Mouse (Mus musculus): ENCODE measurements around the gene Scd2. TPM values are rescaled to one million over a fixed set of nuclear protein-coding genes. Genes with fewer than 3 reads are reported as not detected.
"Not testable (repeated sequence)": the region's sequence is repeated elsewhere in the genome, so short reads cannot be mapped to it uniquely, and the experiment has no call there.

Scd2 gene
- polyA plus RNA-seq, 1 experiment from 2014 or later = 108 TPM

GRCm38 (mm10) chr19:44305701-44306100 lies 12.2 kb downstream of the Scd2 start:
- Histone ChIP-seq H3K27ac (replicated peaks) (no peak overlapping the region), H3K9me3 (replicated peaks) (no peaks in the 10 kb centered on the region), H3K4me1 (replicated peaks) (peaks cover 33% of the 10 kb centered on the region), H3K4me2 (no peak overlapping the region), H3K36me3 (replicated peaks) (peaks cover 83% of the 10 kb centered on the region), H3K9ac (no peak overlapping the region), H3K27me3 (no peaks in the 10 kb centered on the region), H3K4me3 (replicated peaks) (no peak overlapping the region)
- 86% methylated on average over 15 of the region's 15 CpGs for WGBS (ENCODE audit: insufficient replicate concordance)
- ATAC-seq (ENCODE audit: insufficient read depth) = no peak

- Histone ChIP-seq H3K4me3 (replicated peaks) (no peak overlapping the region), H3K27ac (replicated peaks) (no peak overlapping the region), H3K4me1 (replicated peaks) (peaks cover 33% of the 10 kb centered on the region), H3K9ac (no peak overlapping the region), H3K27me3 (no peaks in the 10 kb centered on the region), H3K4me2 (no peak overlapping the region), H3K9me3 (replicated peaks) (no peaks in the 10 kb centered on the region), H3K36me3 (replicated peaks) (peaks cover 79% of the 10 kb centered on the region)
- WGBS (ENCODE audit: insufficient replicate concordance) = 68% methylated on average over 7 of the region's 7 CpGs
- no peak for ATAC-seq (ENCODE audit: insufficient read depth)
These were observed 12.7 kb downstream of the Scd2 start for GRCm38 (mm10) chr19:44306171-44306570.

GRCm38 (mm10) chr19:44307101-44307914 lies 13.8 kb downstream of the Scd2 start:
- WGBS (ENCODE audit: insufficient replicate concordance) = 72% methylated on average over 9 of the region's 9 CpGs
- Histone ChIP-seq H3K27me3 (no peaks in the 10 kb centered on the region), H3K27ac (replicated peaks) (peak overlapping the region; percentile 16; the same call in 1 of the 2 replicates), H3K9me3 (replicated peaks) (no peaks in the 10 kb centered on the region), H3K4me2 (no peak overlapping the region), H3K9ac (no peak overlapping the region), H3K4me1 (replicated peaks) (peaks cover 34% of the 10 kb centered on the region), H3K36me3 (replicated peaks) (peaks cover 69% of the 10 kb centered on the region), H3K4me3 (replicated peaks) (no peak overlapping the region)
- no peak for ATAC-seq (ENCODE audit: insufficient read depth)

- no peak for ATAC-seq (ENCODE audit: insufficient read depth)
- Histone ChIP-seq H3K4me2 (no peak overlapping the region), H3K4me1 (replicated peaks) (peaks cover 31% of the 10 kb centered on the region), H3K9ac (no peak overlapping the region), H3K27ac (replicated peaks) (no peak overlapping the region), H3K4me3 (replicated peaks) (no peak overlapping the region), H3K27me3 (no peaks in the 10 kb centered on the region), H3K9me3 (replicated peaks) (no peaks in the 10 kb centered on the region), H3K36me3 (replicated peaks) (peaks cover 62% of the 10 kb centered on the region)
- WGBS (ENCODE audit: insufficient replicate concordance) = 75% methylated on average over 6 of the region's 6 CpGs
These were observed 14.5 kb downstream of the Scd2 start for GRCm38 (mm10) chr19:44307915-44308470.

GRCm38 (mm10) chr19:44308611-44309246 lies 15.3 kb downstream of the Scd2 start:
- H3K36me3 ChIP-seq (replicated peaks) = peaks cover 55% of the 10 kb centered on the region
- ATAC-seq (ENCODE audit: insufficient read depth) = no peak
- H3K4me1 ChIP-seq (replicated peaks) = peaks cover 33% of the 10 kb centered on the region
- WGBS (ENCODE audit: insufficient replicate concordance) = 77% methylated on average over 8 of the region's 8 CpGs
- H3K9me3 ChIP-seq (replicated peaks) = no peaks in the 10 kb centered on the region
- no peak overlapping the region for H3K27ac ChIP-seq (replicated peaks)
- no peak overlapping the region for H3K9ac ChIP-seq
- H3K27me3 ChIP-seq = no peaks in the 10 kb centered on the region
- no peak overlapping the region for H3K4me2 ChIP-seq
- H3K4me3 ChIP-seq (replicated peaks) = no peak overlapping the region

- Histone ChIP-seq H3K36me3 (replicated peaks) (peaks cover 47% of the 10 kb centered on the region), H3K4me3 (replicated peaks) (no peak overlapping the region)
- 76% methylated on average over 12 of the region's 12 CpGs for WGBS (ENCODE audit: insufficient replicate concordance)
These were observed 16.1 kb downstream of the Scd2 start for GRCm38 (mm10) chr19:44309351-44310154.

GRCm38 (mm10) chr19:44310155-44310575 lies 16.7 kb downstream of the Scd2 start:
- not testable (repeated sequence) for ATAC-seq (ENCODE audit: insufficient read depth); H3K27me3 ChIP-seq; H3K27ac ChIP-seq (replicated peaks); H3K4me2 ChIP-seq; H3K4me3 ChIP-seq (replicated peaks); H3K9ac ChIP-seq; H3K9me3 ChIP-seq (replicated peaks)
- Histone ChIP-seq H3K36me3 (replicated peaks) (peaks cover 40% of the 10 kb centered on the region), H3K4me1 (replicated peaks) (peaks cover 38% of the 10 kb centered on the region)
- 58% methylated on average over 1 of the region's 1 CpGs for WGBS (ENCODE audit: insufficient replicate concordance)

More at GRCm38 (mm10) chr19:44309351-44310154, 16.1 kb downstream of the Scd2 start:
- Histone ChIP-seq H3K27ac (replicated peaks) (no peak overlapping the region), H3K9ac (no peak overlapping the region), H3K4me2 (no peak overlapping the region), H3K9me3 (replicated peaks) (no peaks in the 10 kb centered on the region), H3K4me1 (replicated peaks) (peaks cover 37% of the 10 kb centered on the region), H3K27me3 (no peaks in the 10 kb centered on the region)
- ATAC-seq (ENCODE audit: insufficient read depth) = no peak

GRCm38 (mm10) chr19:44310814-44311213 lies 17.3 kb downstream of the Scd2 start:
- Histone ChIP-seq H3K9ac (no peak overlapping the region), H3K4me3 (replicated peaks) (no peak overlapping the region), H3K4me2 (no peak overlapping the region), H3K36me3 (replicated peaks) (peaks cover 34% of the 10 kb centered on the region), H3K27me3 (no peaks in the 10 kb centered on the region), H3K9me3 (replicated peaks) (no peaks in the 10 kb centered on the region), H3K4me1 (replicated peaks) (peaks cover 41% of the 10 kb centered on the region), H3K27ac (replicated peaks) (no peak overlapping the region)
- WGBS (ENCODE audit: insufficient replicate concordance) = 51% methylated on average over 5 of the region's 5 CpGs
- no peak for ATAC-seq (ENCODE audit: insufficient read depth)

- Histone ChIP-seq H3K9me3 (replicated peaks) (no peaks in the 10 kb centered on the region), H3K27me3 (no peaks in the 10 kb centered on the region), H3K4me1 (replicated peaks) (peaks cover 41% of the 10 kb centered on the region), H3K4me2 (no peak overlapping the region), H3K4me3 (replicated peaks) (no peak overlapping the region), H3K27ac (replicated peaks) (no peak overlapping the region), H3K9ac (no peak overlapping the region), H3K36me3 (replicated peaks) (peaks cover 28% of the 10 kb centered on the region)
- 75% methylated on average over 8 of the region's 8 CpGs for WGBS (ENCODE audit: insufficient replicate concordance)
- ATAC-seq (ENCODE audit: insufficient read depth) = no peak
These were observed 18.0 kb downstream of the Scd2 start for GRCm38 (mm10) chr19:44311306-44312006.

- Histone ChIP-seq H3K27ac (replicated peaks) (no peak overlapping the region), H3K4me3 (replicated peaks) (no peak overlapping the region), H3K36me3 (replicated peaks) (peaks cover 22% of the 10 kb centered on the region), H3K4me2 (no peak overlapping the region), H3K9ac (no peak overlapping the region), H3K4me1 (replicated peaks) (peaks cover 41% of the 10 kb centered on the region), H3K9me3 (replicated peaks) (no peaks in the 10 kb centered on the region), H3K27me3 (no peaks in the 10 kb centered on the region)
- 38% methylated on average over 4 of the region's 4 CpGs for WGBS (ENCODE audit: insufficient replicate concordance)
- ATAC-seq (ENCODE audit: insufficient read depth) = no peak
These were observed 18.5 kb downstream of the Scd2 start for GRCm38 (mm10) chr19:44312007-44312360.
